Mouse (Mus musculus) gastrocnemius, adult 18-20 months (tissue): ENCODE measurements around the gene 1700102P08Rik. TPM values are rescaled to one million over a fixed set of nuclear protein-coding genes. Genes with fewer than 3 reads are reported as not detected.

ENCODE experiments used
- total RNA-seq, 2 experiments: library from RNA; stranded (reverse); gene quantifications; 2 replicates each; pipeline ENCODE4 v1.2.3; 2021

The 1700102P08Rik gene
- total RNA-seq, 2 experiments from 2014 or later: 0.85 to 1.4 TPM

Other genes with a start within 250 kb of the 1700102P08Rik start
- under 1 TPM; 0.02 TPM for gene Bsn, start 202.4 kb upstream of the 1700102P08Rik start, total RNA-seq
- gene Dag1, start 128.8 kb upstream of the 1700102P08Rik start, total RNA-seq: 100 to 1,000 TPM; 166 to 173 TPM
- 10 to 100 TPM; 12.3 to 13.1 TPM for gene Nicn1, start 102.4 kb upstream of the 1700102P08Rik start, total RNA-seq
- gene Amt, start 96.0 kb upstream of the 1700102P08Rik start, total RNA-seq: 1 to 10 TPM in 1 of 2 experiments, under 1 TPM in 1; 0.83 to 1.0 TPM
- 100 to 1,000 TPM in 1 of 2 experiments, 10 to 100 TPM in 1; 91.8 to 111 TPM for gene Rhoa, start 86.7 kb upstream of the 1700102P08Rik start, total RNA-seq
- gene Tcta, start 86.6 kb upstream of the 1700102P08Rik start, total RNA-seq: 10 to 100 TPM; 28.0 to 35.6 TPM
- gene Gpx1, start 53.9 kb upstream of the 1700102P08Rik start, total RNA-seq: 10 to 100 TPM; 63.2 to 67.5 TPM
- gene Usp4, start 45.0 kb upstream of the 1700102P08Rik start, total RNA-seq: 10 to 100 TPM; 81.6 to 89.2 TPM
- not detected for gene Ccdc36, start 35.7 kb downstream of the 1700102P08Rik start, total RNA-seq
- not detected for gene BC048562, start 43.7 kb downstream of the 1700102P08Rik start, total RNA-seq
- gene Ccdc71, start 67.7 kb downstream of the 1700102P08Rik start, total RNA-seq: 10 to 100 TPM; 14.4 to 15.2 TPM
- 1 to 10 TPM; 1.8 to 2.2 TPM for gene Klhdc8b, start 68.8 kb downstream of the 1700102P08Rik start, total RNA-seq
- 100 to 1,000 TPM; 117 to 126 TPM for gene Lamb2, start 86.9 kb downstream of the 1700102P08Rik start, total RNA-seq
- gene Usp19, start 97.8 kb downstream of the 1700102P08Rik start, total RNA-seq: 100 to 1,000 TPM; 126 to 127 TPM
- gene Qars, start 114.9 kb downstream of the 1700102P08Rik start, total RNA-seq: 10 to 100 TPM; 83.0 to 86.4 TPM
- 10 to 100 TPM; 47.3 to 57.4 TPM for gene Qrich1, start 124.0 kb downstream of the 1700102P08Rik start, total RNA-seq
- 10 to 100 TPM; 61.3 to 63.2 TPM for gene Impdh2, start 167.5 kb downstream of the 1700102P08Rik start, total RNA-seq
- gene Ndufaf3, start 174.6 kb downstream of the 1700102P08Rik start, total RNA-seq: 10 to 100 TPM; 29.3 to 30.0 TPM
- 1 to 10 TPM; 7.5 to 8.9 TPM for gene Dalrd3, start 177.1 kb downstream of the 1700102P08Rik start, total RNA-seq
- gene Wdr6, start 185.9 kb downstream of the 1700102P08Rik start, total RNA-seq: 1 to 10 TPM; 6.4 to 7.9 TPM
- gene P4htm, start 204.9 kb downstream of the 1700102P08Rik start, total RNA-seq: 1 to 10 TPM; 3.4 to 4.1 TPM